Mouse (Mus musculus) MEL (cell line): ENCODE measurements around the gene Grhl1.

Experiments
- CHD1 ChIP-seq: IDR thresholded peaks from 2 replicates; pipeline ENCODE4 v1.6.1; 2012; ENCODE audit warnings: low read depth, mild to moderate bottlenecking, inconsistent platforms, low read length, improper control_type of control experiment
- CHD2 ChIP-seq: IDR thresholded peaks from 2 replicates; pipeline ENCODE4 v1.6.1; 2011; ENCODE audit warnings: low read length, improper control_type of control experiment
- CTCF ChIP-seq, 3 experiments: IDR thresholded peaks in 2 of 3; conservative IDR thresholded peaks in 1 of 3; 2 replicates each; pipeline ENCODE4 v1.5.1; 2011 to 2012; ENCODE audit warnings: low read length in 3 of 3, low read depth in 2 of 3, mild to moderate bottlenecking in 2 of 3, improper control_type of control experiment in 1 of 3, inconsistent platforms in 1 of 3, mixed read lengths in 1 of 3, moderate library complexity in 1 of 3; ENCODE audit not compliant: control insufficient read depth in 1 of 3, insufficient read depth in 1 of 3, poor library complexity in 1 of 3, severe bottlenecking in 1 of 3
- GATA1 ChIP-seq: IDR thresholded peaks from 2 replicates; pipeline ENCODE4 v1.6.1; 2011; ENCODE audit warnings: low read depth, low read length, improper control_type of control experiment
- POLR2A ChIP-seq, 2 experiments: IDR thresholded peaks; 2 replicates each; pipeline ENCODE4 v1.6.1; 2011 to 2012; ENCODE audit warnings: low read length in 2 of 2, mild to moderate bottlenecking in 2 of 2, control low read depth in 1 of 2, improper control_type of control experiment in 1 of 2, low read depth in 1 of 2, moderate library complexity in 1 of 2; ENCODE audit not compliant: control insufficient read depth in 1 of 2, insufficient read depth in 1 of 2, poor library complexity in 1 of 2

DNA sequence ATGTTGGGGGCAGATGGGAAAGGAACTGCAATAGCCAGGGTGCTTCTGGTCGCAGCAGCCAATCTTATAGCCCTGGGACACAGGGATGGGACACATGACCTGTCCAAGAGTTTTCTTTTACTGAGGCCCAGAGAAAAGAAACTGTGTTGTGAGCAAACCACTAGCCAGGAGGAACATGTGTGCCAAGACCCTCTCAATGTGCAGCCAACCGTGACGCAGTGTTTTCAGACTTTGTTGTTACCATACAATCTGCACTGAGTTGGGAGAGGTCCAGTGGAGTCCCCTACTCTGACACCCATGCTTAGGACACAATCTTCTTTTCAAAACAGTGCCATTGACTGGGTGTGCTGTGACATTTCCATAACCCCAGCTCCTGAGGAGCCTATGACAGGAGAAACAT, 4.5 kb upstream of the Grhl1 start:
- no peak for TF ChIP-seq CTCF (IDR thresholded peaks at IDR 0.05 in 2 of 3, conservative IDR thresholded peaks at IDR 0.05 in 1 of 3; ENCODE audit: control insufficient read depth in 1 of 3, insufficient read depth in 1 of 3, low read depth in 2 of 3, low read length in 3 of 3, poor library complexity in 1 of 3, severe bottlenecking in 1 of 3)
- TF ChIP-seq POLR2A (IDR thresholded peaks at IDR 0.05; ENCODE audit: control insufficient read depth in 1 of 2, insufficient read depth in 1 of 2, low read depth in 1 of 2, low read length in 2 of 2, poor library complexity in 1 of 2), result no peak
- TF ChIP-seq CHD2, result no peak
- no peak for TF ChIP-seq CHD1
- TF ChIP-seq GATA1, result no peak
